Mouse (Mus musculus): ENCODE measurements around the gene Chit1.

DNA sequence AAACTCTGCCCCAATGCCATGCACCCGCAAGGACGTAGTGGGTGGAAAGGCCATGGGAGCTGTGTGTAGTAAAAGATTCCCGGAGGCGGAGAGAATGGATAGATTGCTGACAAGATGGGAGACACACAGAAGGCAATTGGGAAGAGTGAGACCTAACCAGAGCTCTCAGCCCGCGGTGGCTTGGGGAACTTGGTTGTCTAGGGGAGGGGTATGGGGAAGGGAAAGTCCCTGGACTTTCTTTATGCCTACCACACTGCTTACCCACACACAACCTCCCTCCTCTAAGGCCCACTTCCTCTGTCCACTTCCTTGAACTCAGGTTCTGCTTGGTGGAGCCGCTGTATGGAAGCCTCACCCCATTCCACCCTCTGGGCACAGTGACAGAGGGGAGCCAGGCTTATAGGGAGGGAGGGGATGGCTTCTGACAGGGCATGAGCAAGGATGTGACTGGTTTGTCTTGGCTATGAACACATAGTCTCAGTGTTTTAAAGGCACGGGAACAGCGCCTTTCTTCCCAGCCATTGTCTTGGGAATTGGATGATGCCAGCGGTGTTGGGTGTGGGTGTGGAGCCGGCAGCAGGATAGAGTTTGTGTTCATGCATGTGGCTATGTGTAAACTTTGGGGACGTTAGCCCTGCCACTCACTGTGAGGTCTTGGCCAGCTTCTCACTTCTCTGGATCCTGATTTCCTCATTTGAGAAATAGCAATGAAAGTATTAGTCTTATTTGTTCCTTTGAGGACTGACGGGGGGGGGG, 17.1 kb upstream of the Chit1 start:
- TF ChIP-seq CTCF (IDR thresholded peaks at IDR 0.05; ENCODE audit: borderline replicate concordance, extremely low read depth, insufficient read depth, insufficient read length) (no peak), POLR2A (IDR thresholded peaks at IDR 0.05; ENCODE audit: borderline replicate concordance, extremely low read depth, insufficient read depth, insufficient read length, poor library complexity, severe bottlenecking) (no peak)
